Mouse (Mus musculus) liver (tissue): ENCODE measurements around the gene Otud7b.
A peak's percentile ranks its signal among the peaks of the same experiment; 100 is the strongest.

Experiments
- DNase-seq: peaks from one replicate; pipeline ENCODE4 v3.0.0-alpha.2; 2020; ENCODE audit warnings: mixed read lengths

Gene Otud7b

DNA sequence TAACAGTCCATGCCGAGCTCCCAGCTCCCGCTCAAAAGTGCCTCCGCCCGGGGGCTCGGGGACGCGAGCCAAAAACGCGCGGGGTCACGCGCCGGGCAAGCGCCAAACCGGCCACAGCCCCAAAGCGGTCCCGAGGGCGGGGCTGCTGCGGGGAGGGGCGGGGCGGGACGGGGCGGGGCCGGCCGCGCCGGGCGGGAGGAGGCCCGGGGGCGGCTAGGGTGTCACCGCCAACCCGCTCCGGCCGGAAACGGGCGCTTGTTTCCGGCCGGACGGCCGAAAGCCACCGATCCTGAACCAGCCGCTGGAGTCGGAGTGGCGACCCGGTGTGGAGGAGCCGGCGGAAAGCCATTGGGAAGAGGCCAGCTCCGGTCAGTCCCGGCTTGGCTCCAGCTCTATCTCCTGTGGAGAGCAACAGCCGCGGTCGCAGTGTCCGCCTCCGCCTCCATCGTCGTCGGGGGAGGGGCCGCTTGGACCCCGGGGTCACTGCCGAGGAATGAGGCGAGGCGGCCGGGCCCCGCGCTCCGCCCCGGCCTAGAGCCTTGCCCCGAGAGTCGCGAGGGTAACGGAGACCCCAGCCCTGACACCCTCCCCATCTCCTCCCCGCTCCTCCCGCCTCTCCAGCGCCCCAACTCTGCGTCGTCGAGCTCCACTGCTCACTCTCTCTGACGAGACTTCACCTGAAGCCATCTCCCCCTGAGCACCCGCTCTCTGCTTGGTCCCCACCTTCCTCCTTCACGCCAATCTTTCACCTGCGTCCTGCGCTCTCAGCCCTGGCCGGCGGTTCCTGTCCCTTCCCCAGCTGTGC lies at the start of gene Otud7b:
Otud7b (plus strand) TSS at position 267 of the 805 bp plus-strand sequence.
- DNase-seq = peak; percentile 93

DNA sequence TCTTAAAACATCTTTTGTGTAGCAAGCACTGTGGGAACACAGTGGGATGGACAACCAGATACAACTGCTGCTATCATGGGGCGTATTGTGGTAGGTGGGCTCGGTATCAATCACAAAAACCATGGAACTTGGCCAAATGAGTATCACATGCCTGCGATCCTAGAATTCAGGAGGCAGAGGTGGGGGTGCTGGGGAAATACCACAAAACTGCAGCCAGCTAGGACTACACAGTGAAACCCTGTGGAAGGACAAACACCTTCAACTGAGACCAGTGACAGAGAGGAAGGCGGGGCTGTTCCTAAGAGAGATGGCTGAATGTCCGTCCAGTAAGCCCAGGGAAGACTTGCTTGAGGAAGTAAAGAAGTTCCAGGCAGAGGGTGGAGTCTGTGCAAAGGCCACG lies 49.0 kb upstream of the Otud7b start:
- no peak for DNase-seq

DNA sequence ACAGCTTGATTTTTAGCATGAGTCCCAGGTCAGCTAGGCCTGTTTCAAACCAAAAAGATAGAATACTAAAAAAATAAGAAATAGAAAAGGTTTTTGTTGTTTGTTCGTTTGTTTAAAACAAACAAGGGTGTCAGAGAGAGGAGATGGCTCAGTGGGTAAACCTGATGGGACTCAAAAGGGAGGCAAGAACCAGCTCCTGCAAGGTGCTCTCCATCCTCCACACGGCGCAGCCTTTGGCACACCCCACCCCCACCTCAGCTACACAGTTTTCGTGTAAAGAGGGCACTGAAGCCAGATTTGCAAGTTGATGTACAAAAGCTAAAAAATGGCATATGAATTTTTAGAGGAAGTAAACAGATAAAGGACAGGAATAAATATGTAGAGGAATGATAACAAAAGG lies 48.3 kb upstream of the Otud7b start:
- DNase-seq = no peak

DNA sequence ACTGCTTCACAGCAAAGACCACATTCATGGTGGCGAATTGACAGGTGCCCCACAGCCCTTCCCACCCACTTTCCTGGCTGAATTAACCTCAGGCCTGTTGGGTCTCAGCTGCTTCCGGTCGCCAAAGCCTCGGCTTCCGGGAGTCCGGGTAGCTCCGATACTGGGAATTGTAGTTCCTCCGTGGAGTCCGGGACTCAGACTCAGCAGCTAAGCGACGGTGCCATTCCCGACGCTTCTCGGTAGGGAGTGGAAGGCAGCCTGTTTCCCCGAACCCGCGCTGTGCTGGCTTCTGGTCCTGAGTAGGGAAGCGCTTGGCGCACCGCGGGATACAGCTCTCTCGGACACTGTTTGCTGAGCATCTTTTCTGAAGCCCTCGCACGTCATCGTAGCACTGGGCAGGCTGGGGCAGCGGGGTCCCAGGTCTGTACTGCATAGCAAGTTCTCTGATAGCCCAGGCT lies 46.6 kb upstream of the Otud7b start:
- DNase-seq = peak; percentile 88

DNA sequence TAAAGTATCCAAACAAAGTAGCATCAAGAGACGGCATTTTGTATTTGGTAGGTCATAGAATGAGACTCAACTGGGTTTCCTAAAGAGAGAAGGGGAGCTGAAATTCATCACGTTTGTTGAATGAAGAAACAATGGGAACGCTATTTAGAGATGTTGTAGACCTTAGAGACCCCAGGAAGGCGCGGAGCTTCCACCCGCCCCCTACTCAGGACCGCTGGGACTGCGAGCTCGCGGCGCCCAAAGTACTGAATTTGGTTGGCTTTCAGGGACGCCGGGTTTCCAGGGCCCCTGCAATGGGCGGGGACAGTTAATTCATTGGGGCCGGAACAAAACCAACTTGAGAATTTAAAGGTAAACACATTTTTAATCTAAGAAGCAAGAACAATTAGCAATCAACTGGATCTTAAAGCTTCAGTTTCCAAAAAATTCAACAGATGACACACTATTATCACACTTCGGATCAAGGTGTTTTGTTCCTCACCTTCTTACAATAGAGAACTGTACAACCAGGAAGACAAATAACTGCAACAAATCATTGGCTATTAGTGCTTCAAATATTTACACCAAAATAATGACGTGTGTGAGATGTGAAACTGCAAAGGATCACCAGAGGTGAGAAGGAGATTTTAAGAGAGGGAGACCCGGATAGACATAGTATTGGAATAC lies 46.0 kb upstream of the Otud7b start, which contains the start of gene Vps45:
Vps45 (minus strand) TSS at position 236 of the 666 bp plus-strand sequence.
- peak; percentile 87 for DNase-seq

DNA sequence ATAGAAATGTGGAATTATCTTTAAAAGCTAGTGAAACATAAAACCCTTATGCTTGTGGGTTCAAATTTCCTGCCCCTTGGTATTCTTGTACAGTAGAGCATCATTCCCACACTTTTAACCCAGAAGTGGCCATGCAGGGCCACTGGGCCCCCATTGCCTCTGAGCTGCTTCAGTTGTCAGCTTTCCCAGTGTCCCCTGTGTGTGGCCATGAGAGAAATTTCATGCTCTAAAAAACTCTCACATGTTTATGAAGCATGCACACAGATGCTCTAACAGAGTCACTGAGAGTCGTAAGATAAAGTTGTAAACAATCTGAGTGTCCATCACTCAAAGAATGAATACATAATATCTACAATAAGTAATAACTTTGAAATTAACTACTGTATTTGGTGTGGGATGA lies 44.2 kb upstream of the Otud7b start:
- DNase-seq = no peak

DNA sequence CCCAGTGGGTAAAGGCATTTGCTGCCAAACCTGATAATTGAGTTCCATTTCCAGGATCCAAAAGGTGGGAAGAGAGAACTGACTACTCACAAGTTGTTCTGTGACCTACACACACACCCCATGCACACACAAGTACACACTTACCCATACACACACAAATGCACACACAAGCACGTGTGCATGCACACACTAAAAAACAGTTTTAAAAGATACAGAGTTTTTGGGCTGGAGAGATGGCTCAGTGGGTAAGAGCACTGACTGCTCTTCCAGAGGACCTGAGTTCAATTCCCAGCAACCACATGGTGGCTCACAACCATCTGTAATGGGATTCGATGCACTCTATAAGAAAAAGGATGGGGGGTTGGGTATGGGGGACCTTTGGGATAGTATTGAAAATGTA lies 41.0 kb upstream of the Otud7b start:
- no peak for DNase-seq

DNA sequence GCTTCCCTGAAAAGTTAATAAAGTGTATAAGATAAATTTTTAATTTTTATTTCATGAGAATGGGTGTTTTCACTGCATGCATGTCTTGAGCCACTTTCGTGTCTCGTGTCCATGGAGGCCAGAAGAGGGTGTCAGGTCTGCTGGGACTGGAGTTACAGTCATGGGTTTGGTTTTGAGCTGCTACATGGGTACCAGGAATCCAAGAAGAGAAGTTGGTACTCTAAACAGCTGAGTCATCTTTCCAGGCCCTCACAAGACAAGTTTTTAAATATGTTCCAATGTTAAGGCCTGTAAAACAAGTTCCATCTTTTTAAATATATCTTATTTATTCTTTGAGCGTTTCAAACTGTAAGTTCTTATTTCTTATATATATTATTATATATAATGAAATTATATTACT lies 40.1 kb upstream of the Otud7b start:
- DNase-seq = no peak

DNA sequence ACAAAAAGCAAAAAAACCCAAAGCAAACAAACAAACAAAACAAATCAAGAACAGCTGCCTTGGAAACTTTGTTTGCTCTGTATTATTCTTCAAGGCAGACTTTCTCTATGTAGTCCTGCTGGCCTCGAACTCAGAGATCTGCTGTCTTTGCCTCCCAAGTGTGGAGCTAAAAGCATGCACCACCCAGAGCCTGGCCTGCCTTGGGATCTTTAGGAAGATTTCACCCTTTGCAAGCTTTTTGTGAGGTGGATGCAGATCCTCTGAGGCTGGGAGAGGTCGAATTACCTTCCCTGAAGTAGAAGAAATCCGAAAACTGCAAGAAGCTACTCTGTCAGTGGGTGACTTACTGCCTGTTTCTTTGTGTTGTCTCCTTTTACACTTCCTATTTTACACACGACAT lies 39.2 kb upstream of the Otud7b start:
- no peak for DNase-seq

DNA sequence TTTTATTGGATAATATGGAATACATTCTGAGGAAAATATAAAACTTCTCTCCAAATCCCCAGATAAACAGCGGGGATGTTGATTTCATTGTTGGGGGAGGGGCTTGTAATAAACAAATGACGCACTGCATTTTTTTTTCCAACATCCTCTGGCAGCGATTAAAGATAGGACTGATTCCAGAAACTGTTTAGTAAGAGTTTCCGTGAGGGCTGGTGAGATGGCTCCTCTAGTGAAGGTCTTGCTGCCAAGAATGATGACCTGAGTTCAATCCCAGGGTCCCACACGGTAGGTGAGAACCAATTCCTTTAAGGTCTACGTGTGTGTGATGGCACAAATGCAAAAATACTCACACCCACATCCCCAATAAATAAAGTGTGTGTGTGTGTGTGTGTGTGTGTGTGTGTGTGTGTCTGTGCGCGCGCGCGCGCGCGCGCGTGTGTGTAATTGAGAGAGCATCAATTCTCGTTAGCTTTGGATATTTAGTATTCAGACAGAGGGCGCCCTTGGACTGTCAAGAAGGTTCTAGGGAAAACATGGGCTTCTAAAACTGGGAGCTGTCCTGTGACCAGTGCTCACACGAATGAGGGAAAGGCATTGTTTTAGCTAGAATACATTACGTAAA lies 38.5 kb upstream of the Otud7b start:
- DNase-seq = peak; percentile 50

DNA sequence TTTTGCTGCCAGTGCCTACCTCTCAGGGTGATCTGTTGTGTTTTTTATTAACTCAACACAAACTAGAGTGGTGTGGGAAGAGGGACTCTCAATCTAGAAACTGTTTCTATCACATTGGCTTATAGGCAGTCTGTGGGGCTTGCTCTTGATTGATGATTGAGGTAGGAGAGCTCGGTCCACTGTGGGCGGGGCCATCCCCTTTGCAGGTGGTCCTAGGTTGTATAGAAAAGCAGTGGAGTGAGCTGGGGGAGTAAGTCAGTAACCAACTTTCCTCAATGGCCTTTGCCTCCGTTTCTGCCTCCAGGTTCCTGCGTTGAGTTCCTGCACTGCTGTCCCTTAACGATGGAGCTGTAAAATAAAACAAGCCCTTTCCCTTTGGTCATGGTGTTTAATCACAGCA lies 37.6 kb upstream of the Otud7b start:
- no peak for DNase-seq

DNA sequence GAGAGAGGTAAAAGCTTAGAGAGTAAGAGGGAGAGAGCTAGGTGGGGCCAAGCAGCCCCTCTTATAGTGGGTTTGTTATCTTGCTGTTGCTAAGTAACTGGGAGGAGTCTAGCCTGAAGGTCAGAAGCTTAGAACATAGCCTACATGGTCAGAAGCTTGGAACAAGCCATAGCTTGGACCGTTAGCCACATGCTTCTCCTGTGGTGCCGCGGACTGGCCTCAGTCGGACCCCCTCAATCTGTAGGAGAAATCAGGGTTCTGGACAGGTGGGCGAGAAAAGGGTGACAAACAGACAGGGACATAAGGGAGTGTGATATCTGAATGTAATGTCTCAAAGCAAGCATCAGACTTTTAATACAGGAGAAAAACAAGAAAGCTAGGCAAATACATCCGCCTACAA lies 35.3 kb upstream of the Otud7b start:
- no peak for DNase-seq

DNA sequence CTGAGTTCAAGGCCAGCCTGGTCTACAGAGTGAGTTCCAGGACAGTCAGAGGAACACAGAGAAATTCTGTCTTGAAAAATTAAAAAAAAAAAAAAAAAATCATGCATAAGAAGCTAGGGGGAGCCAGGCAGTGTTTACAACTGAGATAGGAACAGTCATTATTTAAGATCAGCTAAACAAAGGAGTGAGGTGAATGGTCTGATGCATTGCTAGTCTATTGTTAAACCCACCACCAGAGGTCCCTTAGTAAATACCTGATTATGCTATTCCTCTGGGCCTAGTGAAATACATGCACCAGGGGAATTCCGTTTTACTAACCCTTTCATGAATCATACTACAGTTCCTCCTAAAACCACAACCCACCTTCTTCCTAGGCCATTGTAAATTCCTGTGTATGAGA lies 34.8 kb upstream of the Otud7b start:
- DNase-seq = no peak

DNA sequence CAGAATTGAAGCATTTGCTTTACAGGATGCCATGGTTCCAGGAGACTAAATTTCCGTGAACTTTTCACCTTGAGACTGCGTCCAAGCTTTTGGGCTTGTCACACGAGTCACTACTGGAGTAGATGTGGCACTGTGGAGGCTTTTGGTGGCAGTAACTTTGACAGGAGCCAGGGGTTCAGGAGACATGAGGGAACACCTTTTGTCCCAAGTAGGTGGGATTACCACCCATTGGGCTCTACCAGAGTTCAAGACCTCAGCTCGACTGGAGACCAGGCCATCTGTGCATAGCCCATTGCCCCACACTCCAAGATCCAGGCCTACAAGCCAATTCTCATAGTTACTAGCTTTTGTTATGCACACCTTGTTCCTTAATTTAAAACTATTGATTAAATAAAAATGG lies 34.1 kb upstream of the Otud7b start:
- DNase-seq = no peak

DNA sequence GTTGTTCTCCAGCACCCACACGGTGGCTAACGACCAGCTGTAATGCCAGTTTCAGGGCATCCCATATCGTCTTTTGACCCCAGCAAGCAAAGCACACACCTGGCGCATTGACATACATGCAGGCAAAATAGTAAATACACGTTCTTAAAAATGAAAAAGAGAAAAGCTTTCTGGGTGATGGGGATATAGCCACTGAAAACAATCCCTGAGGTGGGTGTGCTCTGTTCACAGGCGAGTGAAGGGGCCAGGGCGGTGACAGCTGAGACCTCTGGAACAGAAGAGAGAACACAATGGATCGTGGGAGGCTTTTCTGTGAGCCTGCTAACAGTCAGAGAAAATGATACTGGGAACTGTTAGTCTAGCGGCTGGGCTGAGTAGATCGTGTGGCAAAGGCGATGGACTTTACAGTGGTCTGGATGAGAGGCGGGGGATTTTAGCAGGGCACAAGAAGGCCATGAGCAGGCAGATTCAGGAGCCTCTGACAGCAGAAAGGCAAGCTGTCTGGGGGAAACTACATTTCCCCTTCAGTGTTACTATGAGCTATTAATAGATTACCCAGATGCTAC lies 31.3 kb upstream of the Otud7b start:
- no peak for DNase-seq

DNA sequence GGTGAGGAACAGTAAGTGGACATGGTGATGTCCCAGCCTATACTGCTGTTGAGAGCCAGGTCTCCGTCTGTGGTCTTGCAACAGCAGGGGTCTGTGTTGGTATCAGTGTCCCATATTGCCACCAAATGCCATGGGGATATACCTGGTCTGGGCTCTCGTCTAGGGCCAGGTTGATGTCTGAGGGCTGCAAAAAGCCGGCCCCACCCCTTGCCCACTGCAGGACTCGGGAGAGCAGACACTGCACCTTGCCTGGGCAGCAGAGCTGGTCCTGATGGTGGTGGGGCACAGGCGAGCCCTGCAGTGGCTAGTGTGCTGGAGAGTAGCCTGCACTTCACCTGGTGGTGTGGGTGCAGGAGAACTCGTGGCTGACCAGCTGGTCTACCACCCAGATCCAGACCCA lies 26.3 kb upstream of the Otud7b start:
- no peak for DNase-seq

DNA sequence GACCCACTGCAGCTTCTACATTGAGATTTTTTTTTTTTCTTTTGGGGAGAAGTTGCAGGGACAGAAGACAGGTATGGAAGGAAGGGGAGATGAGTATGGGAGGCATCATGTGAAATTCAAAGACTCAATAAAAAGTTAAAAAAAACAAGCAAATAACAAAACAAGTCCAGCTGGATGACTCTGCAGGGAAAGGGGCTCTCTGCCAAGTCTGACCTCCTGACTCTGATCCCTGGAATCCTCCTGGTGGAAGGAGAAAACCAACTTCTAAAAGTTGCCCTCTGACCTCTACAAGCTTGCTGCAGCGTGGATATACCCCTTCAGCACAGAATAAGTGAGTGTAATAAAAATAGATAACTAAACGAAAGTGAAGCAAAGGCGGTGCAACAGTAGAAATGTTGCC lies 25.6 kb upstream of the Otud7b start:
- no peak for DNase-seq

DNA sequence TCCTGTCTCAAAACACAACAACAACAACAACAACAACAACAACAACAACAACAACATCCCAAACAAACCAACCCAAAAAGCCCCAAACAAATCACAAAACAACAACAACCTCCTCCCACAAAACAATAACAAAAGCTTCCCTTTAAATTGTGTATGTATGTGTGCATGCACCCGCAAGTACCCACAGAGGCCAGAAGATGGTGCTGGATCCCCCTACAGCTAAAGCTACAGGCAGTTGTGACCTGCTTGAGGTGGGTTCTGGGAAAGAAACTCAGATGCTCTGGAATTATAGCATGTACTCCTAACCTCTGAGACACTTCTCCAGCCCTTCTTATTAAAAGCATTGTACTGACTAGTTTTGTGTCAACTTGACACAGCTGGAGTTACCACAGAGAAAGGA lies 23.3 kb upstream of the Otud7b start:
- peak; percentile 57 for DNase-seq

DNA sequence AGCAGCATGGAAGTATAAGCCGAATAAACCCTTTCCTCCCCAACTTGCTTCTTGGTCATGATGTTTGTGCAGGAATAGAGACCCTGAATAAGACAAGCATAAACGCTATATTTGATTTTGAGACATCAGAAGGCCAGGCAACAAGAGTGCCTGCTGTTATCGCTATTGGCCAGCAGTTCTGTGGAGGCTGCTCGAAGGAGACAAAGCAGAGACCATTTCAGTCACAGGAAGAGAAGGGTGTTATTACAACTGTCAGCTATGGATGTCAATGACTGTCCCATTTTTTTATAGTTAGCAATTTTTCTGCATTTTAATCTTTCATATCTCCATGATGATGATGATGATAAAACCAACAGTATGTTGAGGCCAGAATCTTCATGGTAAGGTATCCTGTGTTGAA lies 22.7 kb upstream of the Otud7b start:
- no peak for DNase-seq

DNA sequence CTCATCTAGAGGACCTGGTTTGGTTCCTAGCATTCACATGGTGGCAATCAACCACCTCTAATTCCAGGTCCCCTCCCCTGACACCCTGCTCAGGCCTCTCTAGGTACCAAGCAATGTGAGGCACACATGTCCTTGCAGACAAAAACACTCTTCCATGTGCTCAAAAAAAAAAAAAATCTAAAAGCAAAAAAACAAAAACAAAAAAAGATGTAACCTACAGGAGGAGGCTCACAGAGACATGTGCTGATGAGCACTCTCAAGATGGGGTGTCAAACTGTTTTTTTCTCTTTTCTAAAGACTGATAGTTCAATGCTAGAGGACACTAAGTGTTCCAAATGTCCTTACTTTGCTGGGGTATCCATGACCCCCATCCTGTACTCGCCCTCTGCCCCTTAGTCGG lies 22.2 kb upstream of the Otud7b start:
- DNase-seq = no peak

DNA sequence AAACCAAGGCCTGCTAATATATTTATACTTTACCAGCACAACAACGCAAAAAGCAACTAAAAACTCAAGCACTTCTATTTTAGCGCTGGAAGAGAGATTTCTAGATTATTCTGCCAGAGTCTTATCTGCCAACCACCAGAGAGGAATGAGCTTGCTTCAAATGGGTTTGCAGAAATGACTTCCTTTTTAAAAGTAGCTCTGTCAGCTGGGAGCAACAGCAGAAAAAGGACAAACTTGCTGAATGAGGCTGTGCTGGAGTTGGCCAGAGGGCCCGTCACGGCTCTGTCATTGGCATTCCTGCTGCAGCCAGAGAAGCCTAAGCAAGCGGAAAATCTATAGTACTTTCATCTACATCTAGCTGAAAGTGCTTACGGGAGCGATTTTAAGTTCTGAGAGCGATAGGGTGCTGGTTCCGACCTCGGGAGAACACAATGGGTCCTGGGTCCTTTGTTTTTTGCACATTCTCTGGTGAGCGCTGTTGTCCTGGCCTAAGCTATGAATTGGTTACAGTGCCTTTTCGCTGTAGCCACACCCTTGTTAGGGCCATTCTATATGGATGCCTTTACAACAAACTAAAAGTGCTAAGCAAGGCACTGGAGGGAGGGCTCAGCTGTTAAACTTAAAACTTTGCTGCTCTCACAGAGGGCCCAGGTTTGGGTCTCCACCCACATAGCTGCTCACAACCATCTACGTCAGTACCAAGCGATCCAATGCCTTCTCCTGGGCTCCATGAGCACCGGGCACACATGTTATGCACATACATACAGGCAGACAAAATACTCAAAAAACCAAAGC lies 21.4 kb upstream of the Otud7b start:
- no peak for DNase-seq

DNA sequence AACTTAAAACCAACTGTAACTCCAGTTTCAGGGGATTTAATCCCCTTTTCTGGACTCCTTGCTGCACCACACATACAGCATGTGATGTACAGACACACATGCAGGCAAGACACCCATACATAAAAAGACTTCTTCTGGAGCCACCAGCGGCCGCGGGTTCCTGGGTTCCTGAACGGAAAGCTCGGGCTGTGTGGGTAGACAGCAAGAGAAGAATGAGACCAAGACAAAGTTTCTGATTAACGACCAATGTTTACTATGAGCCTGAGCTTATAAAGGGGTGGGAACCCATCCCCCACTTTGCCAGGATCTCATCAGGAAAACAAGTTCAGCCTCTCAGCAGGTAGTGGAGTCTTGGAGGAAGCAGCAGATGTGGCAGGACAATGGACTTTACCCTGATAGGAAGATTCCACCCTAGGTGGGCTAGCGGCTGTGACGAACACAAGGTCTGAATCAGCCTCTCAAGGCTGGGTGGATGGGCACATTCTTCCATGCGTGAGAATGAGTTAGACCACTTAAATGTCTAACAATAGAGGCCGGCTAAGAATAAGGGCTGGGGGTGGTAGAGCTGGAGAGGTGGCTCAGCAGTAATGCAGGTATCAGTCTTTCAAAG lies 20.1 kb upstream of the Otud7b start:
- DNase-seq = no peak
